Mouse (Mus musculus): ENCODE data around the gene Ptprc.

Gene Ptprc

DNA sequence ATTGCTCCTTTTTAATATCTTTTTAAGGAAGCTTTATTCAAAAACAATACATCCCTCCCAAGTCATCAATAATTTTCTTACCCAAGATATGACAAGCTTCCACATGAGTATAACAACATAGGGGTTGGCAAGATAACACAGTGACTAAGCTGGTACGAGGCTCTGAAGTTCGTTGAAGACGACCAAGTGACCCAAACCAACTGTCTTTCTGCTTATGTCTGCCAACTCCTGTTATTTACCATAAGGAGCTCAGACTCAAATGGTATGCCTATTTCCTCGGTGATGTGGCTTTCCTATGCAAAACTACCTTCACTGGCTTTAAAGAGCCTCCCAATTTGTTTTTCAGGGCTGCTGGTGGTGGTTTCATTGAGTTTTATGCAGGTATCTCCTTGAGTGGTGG is at the start of gene Ptprc:
Gene Ptprc (minus strand): TSS at position 215 of the 400 bp plus-strand sequence.
- DNase-seq (ENCODE audit: low spot score), result no peak

DNA sequence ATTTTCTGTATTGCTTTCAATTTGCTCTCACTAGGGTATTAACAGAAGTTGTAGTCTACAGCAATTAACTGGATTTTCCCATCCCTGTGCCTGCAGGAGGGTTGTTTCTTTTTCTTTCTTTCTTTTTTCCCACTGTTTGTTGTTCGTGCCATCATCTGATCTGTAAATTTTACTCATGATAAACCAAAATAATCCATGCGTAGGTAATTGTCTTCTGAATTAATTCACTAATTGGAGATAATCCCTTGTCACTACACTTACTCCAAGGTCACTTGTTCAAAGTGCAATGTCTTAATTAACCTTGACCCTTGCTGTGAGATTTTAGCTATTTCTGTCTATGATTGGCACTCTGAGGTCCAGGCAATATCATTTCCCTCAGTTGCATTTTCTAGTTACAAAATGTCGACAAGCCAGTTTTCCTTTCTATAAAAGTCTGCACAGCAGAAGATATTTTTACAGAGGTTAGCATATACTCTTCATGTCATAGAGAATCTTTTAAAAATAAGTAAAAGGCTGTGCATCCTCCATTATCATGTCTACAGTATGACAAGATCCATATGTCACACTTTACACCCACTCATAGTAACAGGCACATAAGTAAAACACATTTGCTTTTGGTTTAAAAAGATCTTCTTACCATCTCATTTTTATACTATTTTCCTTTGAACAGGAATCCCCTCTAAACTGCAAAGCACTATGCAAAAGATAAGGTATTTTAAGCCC is 39.4 kb upstream of the Ptprc start:
- DNase-seq (ENCODE audit: low spot score), result no peak

DNA sequence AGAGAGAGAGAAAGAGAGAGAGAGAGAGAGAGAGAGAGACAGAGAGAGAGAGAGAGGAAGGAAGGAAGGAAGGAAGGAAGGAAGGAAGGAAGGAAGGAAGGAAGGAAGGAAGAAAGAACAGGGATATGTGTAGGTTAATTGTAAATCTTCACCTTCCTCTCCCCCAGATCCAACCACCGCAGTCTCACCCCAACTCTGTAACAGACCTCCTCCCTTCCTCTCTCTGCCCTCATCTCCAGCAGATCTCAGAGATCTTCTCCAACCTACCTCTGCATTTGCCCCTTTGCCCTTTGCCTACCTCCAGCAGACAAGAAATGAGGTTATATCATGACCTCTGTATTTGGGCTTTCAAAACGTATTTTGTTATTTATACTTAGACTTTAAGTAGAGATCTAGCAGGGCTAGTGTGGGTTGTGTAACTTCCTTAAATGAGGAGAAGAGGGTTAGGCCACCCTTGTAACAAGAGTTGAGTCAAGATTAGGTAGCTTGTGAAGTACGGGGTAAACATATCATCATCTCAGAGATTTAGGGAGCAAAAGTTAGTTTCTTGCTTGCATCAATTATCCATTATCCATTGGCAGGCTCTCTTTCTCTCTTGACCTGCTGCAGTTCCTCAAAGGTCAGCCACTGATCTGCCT is 35.0 kb upstream of the Ptprc start:
- no peak for DNase-seq (ENCODE audit: low spot score)

DNA sequence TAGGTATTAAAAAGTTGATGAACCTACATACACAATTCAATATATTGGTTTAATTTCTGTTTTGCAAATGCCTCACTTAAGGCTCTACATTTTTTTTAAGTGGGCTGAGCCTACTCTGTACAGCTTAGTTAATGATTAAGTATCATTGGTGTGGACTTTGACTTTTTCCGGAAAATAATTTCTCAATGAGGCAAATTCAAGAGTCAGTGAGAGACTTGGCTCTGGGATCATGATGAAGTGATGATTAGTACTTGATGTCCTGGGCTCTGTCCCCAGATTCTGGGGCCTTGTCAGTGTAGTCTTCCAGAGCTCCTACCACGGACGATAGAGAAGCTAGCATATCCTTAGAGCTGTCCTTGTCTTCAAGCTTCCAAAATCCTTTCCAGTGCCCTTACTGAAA is 34.2 kb upstream of the Ptprc start:
- no peak for DNase-seq (ENCODE audit: low spot score)

DNA sequence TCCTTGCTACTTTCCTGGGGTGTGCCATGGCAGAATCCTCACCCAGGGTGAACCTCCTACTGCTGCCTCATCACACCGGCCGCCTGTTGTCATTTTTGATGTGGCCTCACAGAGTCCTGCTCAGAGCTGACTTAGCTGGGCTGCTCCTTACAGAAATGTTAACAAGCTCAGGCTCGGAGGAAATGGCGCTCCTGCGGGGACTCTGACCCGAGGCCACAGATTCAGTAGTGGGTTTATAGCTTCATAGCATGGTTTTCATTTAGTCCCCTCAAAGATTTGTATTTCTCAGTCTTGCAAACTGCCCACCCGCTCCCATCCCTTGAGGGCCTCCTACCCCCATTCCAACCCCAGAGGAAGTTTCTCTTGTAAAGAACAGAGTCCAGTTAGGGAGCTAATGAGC is 30.5 kb upstream of the Ptprc start:
- DNase-seq (ENCODE audit: low spot score), result no peak

DNA sequence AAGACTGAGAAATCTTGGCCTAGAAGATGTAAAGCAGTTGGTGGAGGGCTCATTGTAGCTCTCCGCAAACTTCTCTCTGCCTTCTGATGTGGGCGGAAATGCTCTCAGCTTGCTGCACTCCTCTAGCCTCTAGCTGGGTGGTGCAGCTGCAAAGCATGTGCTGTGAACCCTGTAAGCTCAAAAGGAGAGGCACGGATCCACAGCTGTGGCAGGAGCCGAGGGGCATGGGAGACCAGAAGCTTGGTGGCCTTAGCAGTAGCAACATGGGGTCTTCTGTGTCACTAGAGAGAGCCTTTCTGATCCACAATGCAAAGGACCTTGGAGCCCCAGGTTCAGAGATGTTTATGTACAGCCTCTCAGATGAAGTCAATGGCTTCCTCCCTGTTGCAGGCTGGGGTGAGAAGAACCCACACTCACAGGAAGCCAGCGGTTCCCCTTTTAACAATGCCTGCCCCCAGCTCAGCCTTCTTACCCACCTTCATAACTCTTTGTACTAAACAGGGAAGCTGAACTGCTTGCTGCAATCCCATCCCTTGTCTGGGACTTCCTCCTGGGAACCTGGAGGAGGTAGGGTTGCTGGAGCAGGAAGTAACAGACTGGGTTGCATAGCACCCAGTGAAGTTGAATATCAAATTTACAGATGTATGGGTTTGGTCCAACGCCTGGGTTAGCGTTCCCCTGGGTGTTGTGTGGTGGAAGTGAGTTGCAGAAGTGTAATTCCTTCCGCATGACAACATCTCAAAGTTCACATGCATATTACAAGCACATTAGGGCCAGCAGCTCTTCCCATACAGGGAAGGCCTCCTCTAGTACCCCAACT is 16.4 kb upstream of the Ptprc start:
- DNase-seq (ENCODE audit: low spot score), result no peak

DNA sequence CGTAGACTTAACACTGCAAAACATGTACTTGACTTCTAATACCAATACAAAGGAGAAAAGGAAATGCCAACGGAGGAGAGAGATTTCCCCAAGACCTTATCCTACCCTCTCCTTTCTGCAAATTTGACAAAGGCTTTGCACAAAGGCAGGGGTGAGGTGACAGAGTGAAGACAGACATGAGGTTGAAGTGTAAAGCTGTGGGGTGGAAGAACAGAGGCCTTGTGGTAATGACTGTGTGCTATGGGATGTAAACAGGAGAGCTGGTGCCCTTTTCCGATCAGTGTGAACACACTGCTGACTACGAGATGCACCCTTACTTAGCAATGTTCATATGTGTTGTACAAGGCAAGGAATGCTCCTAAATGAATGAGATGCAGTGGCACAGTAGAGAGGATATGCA is 12.6 kb upstream of the Ptprc start:
- no peak for DNase-seq (ENCODE audit: low spot score)

DNA sequence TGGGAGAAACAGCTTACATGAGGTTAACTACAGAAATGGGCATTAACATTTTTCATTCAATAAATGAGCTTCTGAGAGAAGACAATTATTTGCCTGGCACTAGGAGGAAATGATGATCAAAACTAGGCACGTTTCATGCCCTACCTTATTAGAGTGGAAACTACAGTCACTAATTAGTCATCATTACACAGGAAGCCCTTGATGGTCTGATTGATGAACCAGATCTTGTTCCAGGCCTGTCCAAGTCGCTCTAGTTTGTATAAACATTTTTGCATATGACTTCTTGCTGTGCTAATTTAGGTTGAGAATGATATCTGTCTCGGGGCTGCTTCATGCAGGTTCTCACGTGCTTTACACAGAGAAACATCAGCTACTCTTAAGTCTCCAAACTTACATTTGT is 10.4 kb upstream of the Ptprc start:
- no peak for DNase-seq (ENCODE audit: low spot score)

DNA sequence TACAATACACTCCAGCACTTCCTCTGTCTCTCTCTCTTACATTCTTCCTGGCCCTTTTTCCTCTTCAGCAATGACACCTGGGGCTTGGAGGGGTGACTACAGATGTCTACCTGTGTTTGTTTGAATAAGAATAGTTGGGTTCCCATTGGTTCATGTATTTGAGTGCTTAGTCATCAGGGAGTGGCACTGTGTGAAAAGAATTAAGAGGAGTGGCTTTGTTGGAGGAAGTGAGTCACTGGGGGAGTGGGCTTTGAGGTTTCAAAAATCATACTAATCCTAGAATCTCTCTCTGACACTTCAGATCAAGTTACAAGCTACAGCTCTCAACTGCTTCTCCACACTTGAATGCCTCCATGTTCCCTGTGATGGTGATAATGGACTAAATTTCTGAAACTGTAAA is 4.6 kb upstream of the Ptprc start:
- DNase-seq (ENCODE audit: low spot score), result no peak

DNA sequence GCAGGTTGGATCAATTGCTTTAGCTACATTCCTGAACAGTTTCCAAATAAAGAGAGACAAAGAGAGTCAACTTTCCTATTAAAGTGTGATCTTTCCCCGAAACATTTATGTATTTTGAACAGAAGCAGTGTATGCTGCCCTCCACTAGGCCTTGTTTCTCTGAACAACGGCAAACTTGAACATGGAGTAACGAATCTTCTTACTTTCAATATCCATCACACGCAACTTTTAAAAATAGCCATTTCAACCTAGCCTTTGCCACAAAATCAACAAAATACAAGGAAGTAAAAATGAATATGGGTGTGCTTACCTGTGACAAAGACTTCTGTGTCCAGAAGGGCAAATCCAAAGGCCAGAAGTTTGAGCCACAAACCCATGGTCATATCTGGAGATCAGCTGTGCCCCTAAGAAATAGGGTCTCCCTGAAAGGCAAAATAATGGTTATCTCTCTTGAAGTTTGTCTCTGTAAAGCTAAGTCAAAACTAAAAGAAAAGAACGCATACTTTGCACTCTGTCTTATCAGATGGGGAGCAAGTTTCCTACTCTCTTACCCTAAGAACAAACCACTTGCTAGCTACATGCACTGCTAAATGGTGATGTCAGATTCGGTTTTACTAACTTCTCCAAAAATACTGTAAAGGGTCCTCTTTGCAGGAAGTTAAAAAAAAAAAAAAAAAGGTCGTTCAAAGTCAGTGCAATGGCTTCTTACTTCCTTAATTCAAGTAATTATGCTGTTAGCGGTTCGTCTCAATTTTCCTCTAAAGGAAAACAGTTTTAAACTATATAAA is 609 bp downstream of the Ptprc start:
- DNase-seq (ENCODE audit: low spot score), result no peak

DNA sequence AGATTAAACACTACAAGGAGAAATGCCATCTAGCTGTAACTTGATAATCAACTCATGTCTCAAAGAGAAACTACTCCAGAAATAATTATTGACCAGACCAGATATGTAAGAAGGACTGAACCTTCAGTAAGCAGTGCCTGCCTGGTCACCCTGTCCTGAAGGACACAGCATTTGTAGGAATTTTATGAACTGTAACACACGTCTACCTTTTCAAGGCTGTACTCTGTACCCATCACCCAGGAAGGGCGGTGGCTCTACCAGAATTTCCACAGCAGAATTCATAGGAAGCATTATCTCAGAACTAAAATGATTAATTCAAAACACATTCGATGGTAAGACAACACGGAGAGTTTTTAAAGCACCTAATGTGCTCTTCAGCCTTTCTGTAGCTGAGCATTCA is 1.4 kb downstream of the Ptprc start:
- no peak for DNase-seq (ENCODE audit: low spot score)

DNA sequence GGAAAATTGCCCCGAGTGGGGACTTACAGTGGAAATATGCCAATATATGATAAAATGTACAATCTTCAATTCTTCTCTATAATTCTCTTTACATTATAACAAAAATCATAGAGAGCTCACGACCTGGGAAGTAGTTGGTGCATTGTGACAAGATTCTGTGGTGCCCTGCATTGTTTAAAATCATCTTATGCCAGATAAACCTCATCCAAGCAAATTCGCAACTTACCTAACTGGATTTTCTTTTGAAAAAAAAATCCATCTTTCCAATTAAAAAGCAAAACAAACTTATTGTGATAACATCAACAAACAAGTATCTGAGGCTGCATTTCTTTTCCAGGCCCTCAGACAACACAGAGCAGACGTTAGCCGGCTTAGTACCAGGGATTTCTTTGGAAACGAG is 1.8 kb downstream of the Ptprc start:
- no peak for DNase-seq (ENCODE audit: low spot score)

DNA sequence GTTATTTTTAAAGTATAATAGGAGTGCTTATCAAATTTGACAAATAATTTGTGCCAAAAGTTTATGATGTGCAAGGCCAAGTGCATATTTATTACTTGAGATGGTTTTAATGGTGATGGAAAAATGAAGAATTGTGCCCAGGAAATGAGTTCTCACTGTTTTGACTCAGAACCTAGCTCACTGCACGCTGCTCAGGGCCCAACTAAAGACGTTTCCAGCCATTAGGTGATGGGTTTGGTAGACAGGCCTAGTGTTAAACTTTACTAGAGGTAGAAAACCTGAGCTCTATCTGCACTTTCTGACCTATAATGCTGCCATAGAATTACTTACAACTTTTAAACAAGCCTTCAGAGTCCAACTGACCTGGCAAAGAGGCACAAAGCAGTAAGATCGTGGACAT is 3.0 kb downstream of the Ptprc start:
- no peak for DNase-seq (ENCODE audit: low spot score)

DNA sequence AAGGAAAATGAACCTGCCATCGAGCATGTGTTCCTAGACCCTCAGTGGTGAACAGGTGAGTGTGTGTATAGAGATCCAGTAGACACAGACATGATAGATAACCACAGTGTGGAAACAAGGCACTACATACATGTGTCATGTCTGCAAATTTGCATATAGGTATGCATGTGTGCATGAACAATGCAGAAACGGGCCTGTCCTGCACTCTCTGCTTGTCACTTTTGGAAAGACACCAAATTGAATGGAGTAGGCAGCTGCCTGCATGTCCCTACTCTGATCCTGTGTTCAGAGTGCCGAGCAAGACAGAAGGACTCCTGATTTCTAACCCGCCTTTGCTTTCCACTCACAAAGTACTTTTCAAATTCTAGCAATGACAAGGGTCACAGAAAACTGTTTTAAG is 3.4 kb downstream of the Ptprc start:
- DNase-seq (ENCODE audit: low spot score), result no peak

DNA sequence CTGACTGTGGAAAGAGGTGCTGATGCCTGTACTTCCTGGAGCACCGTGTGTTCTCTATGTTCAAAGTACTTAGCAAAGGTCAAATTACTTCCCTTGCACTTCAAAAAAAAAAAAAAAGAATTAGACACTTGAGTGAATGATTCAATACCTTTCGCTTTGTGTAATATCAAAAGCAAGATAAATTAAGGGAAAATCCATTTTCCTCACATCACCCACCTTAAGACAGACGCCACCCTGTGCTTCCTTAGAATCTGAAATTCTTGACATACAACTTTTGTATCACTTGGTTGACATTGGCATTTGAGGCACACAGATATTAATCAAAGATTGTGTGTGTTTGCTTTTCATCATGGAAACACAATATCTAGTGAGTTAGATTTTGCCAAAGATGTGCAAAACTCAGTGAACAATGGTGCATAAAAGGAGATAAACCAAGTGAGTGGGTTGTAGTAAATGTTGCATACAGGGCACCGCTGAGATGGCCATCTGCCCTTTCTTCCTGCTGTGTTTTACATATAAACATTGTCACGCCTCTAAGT is 9.2 kb downstream of the Ptprc start:
- no peak for DNase-seq (ENCODE audit: low spot score)

DNA sequence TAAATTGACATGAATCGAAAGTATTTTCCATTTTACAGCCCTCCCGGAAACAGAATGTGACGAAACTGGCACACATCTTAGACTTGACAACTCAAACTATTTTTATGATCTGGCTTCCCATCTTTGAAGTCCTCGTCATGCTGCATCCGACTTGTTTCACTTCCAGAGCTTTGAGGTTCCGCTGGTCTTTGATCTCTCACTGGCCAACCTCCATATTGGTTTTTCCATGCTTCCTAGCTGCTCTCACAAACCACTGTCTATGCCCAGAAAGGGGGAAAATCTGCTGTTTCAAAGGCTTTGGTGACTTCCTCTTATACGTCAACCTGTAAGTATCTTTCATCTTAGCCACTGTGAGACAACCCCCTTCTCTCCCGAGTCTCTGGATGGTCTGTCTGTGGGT is 12.9 kb downstream of the Ptprc start:
- no peak for DNase-seq (ENCODE audit: low spot score)

DNA sequence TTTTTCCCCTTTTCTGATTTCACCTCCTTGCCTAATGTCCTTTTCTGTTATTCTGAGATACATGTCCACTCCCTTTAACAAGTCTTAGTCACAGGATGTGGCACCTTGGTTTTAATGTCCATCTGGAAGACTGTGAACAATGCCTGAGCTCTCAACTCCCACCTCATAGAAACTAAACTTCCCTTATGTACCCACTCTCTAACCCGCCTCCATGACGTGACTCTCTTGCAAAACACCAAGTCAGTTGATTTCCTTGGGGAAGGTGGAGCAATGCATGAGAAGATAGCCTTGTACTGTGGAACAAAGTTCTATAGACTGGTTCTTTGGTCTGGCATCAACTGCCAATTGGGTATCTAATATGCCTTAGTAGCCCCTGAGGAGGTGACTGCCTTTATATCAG is 16.6 kb downstream of the Ptprc start:
- no peak for DNase-seq (ENCODE audit: low spot score)

DNA sequence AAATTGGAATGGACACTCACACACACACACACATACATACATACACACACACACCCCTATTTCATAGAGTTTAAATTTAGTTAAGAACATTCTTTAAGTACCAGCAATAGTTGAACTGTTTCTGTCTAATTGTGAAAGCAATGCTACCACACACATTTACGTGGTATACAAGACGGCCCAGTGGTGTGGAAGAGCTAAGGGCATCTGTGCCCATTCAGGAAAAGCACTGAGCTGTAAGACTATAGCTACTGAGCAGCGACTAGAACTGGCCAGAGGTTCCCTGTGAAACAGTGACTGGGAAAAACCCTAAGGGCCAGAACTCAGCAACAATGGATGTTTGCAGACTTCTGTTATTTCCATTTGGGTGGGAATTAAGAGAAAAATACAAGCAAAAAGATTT is 17.3 kb downstream of the Ptprc start:
- DNase-seq (ENCODE audit: low spot score), result no peak

DNA sequence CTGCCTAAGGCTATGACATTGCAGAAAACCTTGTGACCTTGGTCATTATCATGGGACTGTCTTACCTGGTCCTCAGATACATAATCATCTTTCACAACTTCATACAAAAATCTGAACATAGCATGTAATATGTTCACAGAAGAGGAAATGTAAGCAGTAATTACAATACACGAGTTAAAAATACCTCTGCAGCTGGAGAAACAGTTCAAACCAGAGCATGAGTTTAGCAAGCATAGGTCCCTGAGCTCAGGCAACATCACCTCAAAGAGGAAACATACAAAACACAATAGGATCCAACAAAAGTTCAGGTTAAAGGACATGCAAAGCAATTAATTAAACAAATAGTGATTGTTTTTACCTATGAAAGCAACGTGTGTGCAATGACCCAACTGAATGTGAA is 17.8 kb downstream of the Ptprc start:
- DNase-seq (ENCODE audit: low spot score), result no peak

DNA sequence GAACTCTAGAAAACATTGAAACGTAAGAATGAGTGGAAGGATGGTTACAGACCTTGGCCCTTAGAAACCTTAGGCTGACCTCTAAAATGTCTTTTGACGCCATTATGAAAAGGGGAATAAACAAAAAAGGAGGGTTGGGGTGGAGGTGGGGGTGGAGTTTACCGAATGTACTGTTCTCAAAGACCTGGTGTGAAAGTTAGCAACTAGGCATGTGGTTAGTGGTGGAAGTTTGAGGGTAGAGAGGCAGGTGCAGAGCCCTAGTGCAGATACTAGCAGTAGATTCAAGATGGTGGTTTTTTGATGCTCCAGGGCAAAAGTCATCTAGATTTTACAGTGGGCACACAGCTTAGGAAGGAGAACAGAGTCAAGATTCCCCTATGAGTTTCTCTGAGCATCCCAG is 18.5 kb downstream of the Ptprc start:
- DNase-seq (ENCODE audit: low spot score), result no peak

DNA sequence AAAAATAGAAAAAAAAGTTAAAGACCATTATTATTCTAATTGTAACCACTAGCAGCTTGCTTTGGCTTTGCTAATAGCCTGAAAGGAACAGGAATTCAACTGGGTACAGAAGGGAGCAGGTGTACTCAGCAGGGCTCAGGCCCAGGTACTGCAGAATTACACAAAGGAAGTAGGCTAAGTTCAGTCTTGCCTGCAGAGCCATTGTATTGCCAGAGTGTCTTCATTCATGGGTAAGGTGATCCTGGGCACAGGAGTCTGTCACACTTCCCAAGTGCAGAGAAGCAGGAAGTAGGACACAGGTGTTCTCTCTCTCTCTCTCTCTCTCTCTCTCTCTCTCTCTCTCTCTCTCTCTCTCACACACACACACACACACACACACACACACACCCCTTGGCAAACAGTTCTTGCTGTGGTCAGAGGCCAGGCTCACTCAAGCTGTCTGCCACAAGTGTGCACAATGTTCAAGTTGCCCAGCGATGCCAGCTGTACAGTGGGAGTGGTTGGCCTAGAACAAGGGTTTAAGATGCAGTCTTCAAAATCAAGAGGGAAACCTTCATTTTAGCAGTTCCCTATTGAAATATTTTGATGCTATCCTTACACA is 21.2 kb downstream of the Ptprc start:
- no peak for DNase-seq (ENCODE audit: low spot score)

DNA sequence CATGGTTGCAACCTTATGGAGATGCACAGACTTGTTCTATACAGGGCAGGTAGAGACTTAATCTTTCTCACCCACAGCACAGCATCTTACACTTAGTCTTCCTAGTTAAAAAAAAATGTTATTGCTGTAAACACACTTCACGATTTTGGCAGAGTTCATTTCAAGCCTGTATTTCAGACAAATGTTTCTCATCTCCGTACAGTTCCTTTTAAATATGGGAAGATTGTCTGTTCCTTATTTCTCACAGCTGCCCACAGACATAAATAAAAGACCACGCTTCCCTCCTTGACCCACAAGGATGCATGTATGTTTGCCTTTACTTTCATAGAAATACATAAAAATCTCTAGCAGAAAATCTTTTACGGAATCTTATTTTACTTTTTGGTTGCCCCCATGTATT is 22.4 kb downstream of the Ptprc start:
- DNase-seq (ENCODE audit: low spot score), result no peak
